Comparison of ENCODE assay signal across 21 mouse cellular contexts in the genomic region with DNA sequence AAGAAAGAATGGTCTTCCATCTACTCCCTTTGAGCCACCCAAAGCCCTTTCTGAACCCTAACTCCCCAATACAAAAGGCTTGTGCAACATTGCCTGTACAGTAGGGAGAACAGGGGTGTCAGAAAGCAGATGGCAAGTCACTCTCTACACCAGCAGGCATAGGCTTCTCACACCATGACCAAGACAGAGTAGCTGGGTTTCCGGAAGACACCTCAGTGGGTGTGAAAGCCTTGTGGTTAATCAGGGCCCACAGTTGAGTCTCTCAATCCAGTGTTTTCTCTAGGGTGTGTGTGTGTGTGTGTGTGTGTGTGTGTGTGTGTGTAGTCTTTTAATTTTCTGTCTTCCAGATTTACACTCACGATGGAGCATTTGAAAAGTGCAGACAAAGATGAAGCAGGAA. TPM values are rescaled to one million over a fixed set of nuclear protein-coding genes. Genes with fewer than 3 reads are reported as not detected.
A peak's percentile ranks its signal among the peaks of the same experiment; 100 is the strongest.
DNase-seq lines count a peak whose midpoint lies in the region; ATAC-seq lines count a peak whose summit lies in the region.
"Had no signal": no experiment of that assay in that cellular context is flagged by ENCODE, and none has a peak within 500 bp of the region (broad histone marks: within the 10 kb centered on the region; RNA-seq: fewer than 3 reads in every experiment).

No protein-coding gene starts in this region.

- H3K27me3 ChIP-seq in heart, embryonic 11.5 days (ENCODE audit: control insufficient read depth, insufficient read depth, low read length): no peaks in the 10 kb centered on the region
- H3K27me3 ChIP-seq: embryonic facial prominence, embryonic 15.5 days; heart, embryonic 12.5 days had no signal

- DNase-seq in heart, adult 11 months: peak; percentile 66
- no peak for DNase-seq in lung, postnatal 10 days
- DNase-seq in adrenal gland, postnatal 14 days: no peak
- DNase-seq in thymus, postnatal 36 days: no peak
- DNase-seq: adrenal gland, postnatal 25 days; cerebellum, adult 18-20 months; cerebellum, adult 9-11 months; cerebellum, postnatal 36 days; gastrocnemius, postnatal 36 days; heart, adult 2 months had no signal

- no peak overlapping the region for H3K27ac ChIP-seq in heart, embryonic 11.5 days (ENCODE audit: low read depth, low read length)
- H3K27ac ChIP-seq: embryonic facial prominence, embryonic 15.5 days; forebrain, embryonic 10.5 days; heart, adult 2 months; hindbrain, embryonic 10.5 days; hindbrain, embryonic 14.5 days had no signal

- peaks cover 3% of the 10 kb centered on the region for H3K4me1 ChIP-seq in heart, embryonic 11.5 days (ENCODE audit: control insufficient read depth, insufficient read depth, low read length)

- no peak overlapping the region for H3K4me2 ChIP-seq in heart, embryonic 11.5 days
- H3K4me2 ChIP-seq: embryonic facial prominence, embryonic 15.5 days; heart, embryonic 12.5 days; hindbrain, embryonic 14.5 days had no signal

- no peak overlapping the region for H3K4me3 ChIP-seq in heart, embryonic 11.5 days (ENCODE audit: low read depth, low read length)
- H3K4me3 ChIP-seq: embryonic facial prominence, embryonic 15.5 days; erythroblast, embryonic 14.5 days; forebrain, embryonic 10.5 days; heart, adult 2 months; heart, embryonic 12.5 days; hindbrain, embryonic 10.5 days had no signal

- no peak overlapping the region for H3K9ac ChIP-seq in heart, embryonic 11.5 days (ENCODE audit: low read depth, low read length)
- H3K9ac ChIP-seq: embryonic facial prominence, embryonic 15.5 days; heart, embryonic 12.5 days; hindbrain, embryonic 14.5 days had no signal

- no peak for ATAC-seq in heart, embryonic 11.5 days (replicated peaks; ENCODE audit: insufficient number of reproducible peaks, low FRiP score, low TSS enrichment)
- ATAC-seq in common myeloid progenitor, adult 5-6 weeks (replicated peaks; ENCODE audit: low read depth, poor library complexity, severe bottlenecking): 0 out of 2 replicates have a peak, but pooled peaks have one; percentile 34
- peak; percentile 59 for ATAC-seq in monocyte, adult 5-6 weeks (replicated peaks; ENCODE audit: insufficient number of reproducible peaks, low FRiP score, low TSS enrichment, poor library complexity, severe bottlenecking)
- ATAC-seq: forebrain, embryonic 14.5 days had no signal

- WGBS in heart, embryonic 11.5 days (ENCODE audit: insufficient replicate concordance): 88% methylated on average over 2 of the region's 2 CpGs

- H3K9me3 ChIP-seq in heart, embryonic 11.5 days (replicated peaks; ENCODE audit: control insufficient read depth, low read length): no peaks in the 10 kb centered on the region
- H3K9me3 ChIP-seq: embryonic facial prominence, embryonic 15.5 days; forebrain, embryonic 10.5 days; G1E; heart, embryonic 12.5 days; hindbrain, embryonic 10.5 days had no signal

- H3K36me3 ChIP-seq in heart, embryonic 11.5 days (ENCODE audit: control insufficient read depth, insufficient read depth, low read length): no peaks in the 10 kb centered on the region
- H3K36me3 ChIP-seq: embryonic facial prominence, embryonic 15.5 days; forebrain, embryonic 10.5 days; G1E; heart, embryonic 12.5 days; hindbrain, embryonic 10.5 days had no signal

RNA-seq across cellular contexts. Expression of a gene that starts 23.4 kb away (rescaled TPM):
- 4.9 and 6.1 TPM in 2 replicates for polyA plus RNA-seq in heart, embryonic 11.5 days (2014; fragmentation: Nextera tagmentation; extraction: Ambion mirVana)
- 28.3 and 32.5 TPM in 2 replicates for total RNA-seq in common myeloid progenitor, adult 5-6 weeks (2017)
- 39.9 to 69.6 TPM (median 41.0 TPM) in 3 replicates for total RNA-seq in monocyte, adult 5-6 weeks (2017)
- total RNA-seq in adrenal gland, postnatal 14 days (2021): 485 and 569 TPM in 2 replicates
